Mouse (Mus musculus) olfactory bulb, adult 2 months (tissue): ENCODE measurements at regions not wholly inside any gene's neighbourhood (a gene's known extent, or its start where the extent isn't known, plus 50 kb on each side); places are given as distances from the start of the nearest gene placed in this dataset.

Experiments used
- CTCF ChIP-seq: fragments of 200-500 bp; IDR thresholded peaks from 2 replicates; pipeline ENCODE4 v1.5.1; 2012; ENCODE audit warnings: low read depth, mild to moderate bottlenecking, low read length, moderate library complexity; ENCODE audit not compliant: insufficient read depth
- POLR2A ChIP-seq: fragments of 200-500 bp; IDR thresholded peaks from 2 replicates; pipeline ENCODE4 v1.6.1; 2012; ENCODE audit warnings: mild to moderate bottlenecking, low read depth, low read length, moderate library complexity; ENCODE audit not compliant: insufficient read depth

DNA sequence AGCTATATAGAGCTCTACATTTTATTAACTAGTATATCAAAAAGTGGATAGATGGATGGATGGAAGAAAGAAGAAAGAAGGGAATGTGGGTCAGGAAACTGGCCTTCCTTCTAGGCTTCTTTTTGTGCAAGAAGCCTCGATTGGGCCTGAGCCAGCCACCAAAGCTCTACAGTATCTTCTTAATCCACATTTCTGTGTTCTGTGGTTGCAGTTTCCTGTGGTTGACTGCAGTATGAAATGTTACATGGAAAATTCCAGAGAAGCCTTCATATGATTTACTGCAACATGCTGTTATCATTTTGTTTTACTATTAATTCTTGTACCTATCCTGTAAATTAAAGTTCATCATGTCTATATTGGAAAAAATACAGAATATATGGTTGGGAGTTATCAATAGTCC is 173.3 kb downstream of the Gm5447 start:
- TF ChIP-seq CTCF (no peak), POLR2A (no peak)
